Mouse (Mus musculus) left cerebral cortex, adult 2 months (tissue): Measurements from ENCODE around the gene Gata3. TPM values are rescaled to one million over a fixed set of nuclear protein-coding genes. Genes with fewer than 3 reads are reported as not detected.
A peak's percentile ranks its signal among the peaks of the same experiment; 100 is the strongest.

Source experiments
- DNase-seq, 2 experiments: peaks; one replicate each; pipeline ENCODE4 v3.0.0; 2021 to 2022; ENCODE audit warnings: low spot score in 2 of 2, mixed read lengths in 1 of 2; ENCODE audit errors: extremely low spot score in 1 of 2
- H3K27ac ChIP-seq: fragments of 200-600 bp; 2 replicates; pipeline ENCODE4 v1.8.1; 2022
- H3K4me3 ChIP-seq: fragments of 200-600 bp; 2 replicates; pipeline ENCODE4 v1.8.1; 2022
- CTCF ChIP-seq: fragments of 200-600 bp; IDR thresholded peaks from 2 replicates; pipeline ENCODE4 v1.8.1; 2022; ENCODE audit warnings: antibody characterized with exemption, mild to moderate bottlenecking, moderate library complexity
- intact Hi-C: fragments of 180-260 bp; cut with DNase I; formaldehyde crosslinking; loops from one replicate; pipeline ENCODE4 v1.15.1; 2025
- total RNA-seq, 2 experiments: library from RNA; stranded (reverse); gene quantifications; 2 replicates each; pipeline ENCODE4 v1.2.3; 2021

Gene Gata3
- total RNA-seq, 2 experiments from 2014 or later: not detected

DNA sequence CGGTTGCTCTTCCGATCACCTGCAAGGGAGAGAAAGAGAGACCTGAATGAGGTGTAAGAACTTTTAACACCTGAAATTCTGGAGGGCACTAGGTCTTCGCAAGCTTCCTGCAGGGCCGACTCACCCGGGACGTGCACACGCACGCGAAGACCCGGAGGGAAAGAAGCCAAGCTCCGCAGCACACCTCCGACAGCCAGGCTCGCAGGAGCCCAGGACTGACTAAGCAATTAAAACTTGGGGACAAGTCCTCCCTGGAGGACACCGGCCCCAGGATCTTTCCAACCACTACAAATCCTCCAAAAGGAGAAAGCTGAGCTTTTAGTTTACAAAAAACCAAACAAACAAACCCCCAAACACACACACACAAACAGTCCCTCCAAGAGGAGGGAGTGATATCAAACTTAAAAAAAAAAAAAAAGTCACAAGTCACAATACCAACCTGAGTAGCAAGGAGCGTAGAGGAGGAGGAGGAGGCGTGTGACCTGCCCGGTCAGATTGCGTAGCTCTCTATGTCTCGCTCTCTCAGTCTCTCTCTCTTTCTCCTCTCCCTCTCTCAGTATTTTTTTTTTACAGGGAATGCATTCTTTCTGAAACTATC, 11.8 kb downstream of the Gata3 start:
- intact Hi-C loops: loop anchor here (2.0 to 10.0 kb wide), 3 partner anchors 17 to 1123 kb away; partner anchors contain the start of gene Sfmbt2
- H3K4me3 ChIP-seq: peak overlapping the region; percentile 9; the same call in 1 of the 2 replicates
- DNase-seq: no peak
- TF ChIP-seq CTCF: no peak
- no peak overlapping the region for H3K27ac ChIP-seq

- TF ChIP-seq CTCF: no peak
- no peak for DNase-seq
- intact Hi-C loops: loop anchor here (2.0 to 10.0 kb wide), 3 partner anchors 17 to 1123 kb away; partner anchors contain the start of gene Sfmbt2
Observed at GRCm38 (mm10) chr2:9877326-9877690, 12.5 kb downstream of the Gata3 start.

GRCm38 (mm10) chr2:9876621-9877325, 13.1 kb downstream of the Gata3 start:
- no peak for TF ChIP-seq CTCF
- H3K4me3 ChIP-seq: no peak overlapping the region
- intact Hi-C loops: loop anchor here (2.0 to 10.0 kb wide), 3 partner anchors 18 to 1122 kb away; partner anchors contain the start of gene Sfmbt2
- no peak for DNase-seq
- H3K27ac ChIP-seq: no peak overlapping the region

More at GRCm38 (mm10) chr2:9877326-9877690, 12.5 kb downstream of the Gata3 start:
- H3K27ac ChIP-seq: no peak overlapping the region
- no peak overlapping the region for H3K4me3 ChIP-seq

DNA sequence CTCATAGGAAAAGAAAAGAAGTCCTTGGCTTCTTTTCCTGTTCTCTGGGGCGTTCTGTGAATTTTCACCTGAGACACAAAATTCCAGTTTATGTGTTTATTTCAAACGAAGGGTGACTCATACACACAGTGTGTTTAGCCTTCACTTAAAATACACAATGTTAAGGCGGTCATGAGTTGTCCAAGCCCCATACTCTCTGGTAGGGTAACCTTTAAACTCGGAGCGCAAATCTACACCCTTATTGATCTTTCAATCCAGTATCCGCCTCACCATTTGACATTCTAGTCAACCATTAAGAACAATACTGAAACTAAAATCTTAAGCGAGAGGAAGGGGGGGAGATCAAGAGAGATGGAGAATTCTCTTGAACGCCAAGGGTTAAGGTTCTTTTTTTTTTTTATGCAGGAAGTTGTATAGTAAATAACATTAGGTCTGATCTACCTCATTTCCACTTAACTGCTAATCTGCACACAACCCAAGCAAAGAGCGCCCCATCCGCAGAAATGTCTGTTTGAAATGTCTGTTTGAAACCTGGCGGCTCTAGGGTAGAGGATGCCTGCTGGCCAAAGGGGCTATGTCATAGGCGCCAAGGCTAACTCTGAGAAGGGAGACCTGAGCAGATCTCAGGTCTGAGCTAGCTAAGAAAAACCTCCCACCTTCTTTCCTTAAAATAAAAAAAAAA, 14.0 kb downstream of the Gata3 start:
- no peak for DNase-seq
- H3K27ac ChIP-seq: no peak overlapping the region

DNA sequence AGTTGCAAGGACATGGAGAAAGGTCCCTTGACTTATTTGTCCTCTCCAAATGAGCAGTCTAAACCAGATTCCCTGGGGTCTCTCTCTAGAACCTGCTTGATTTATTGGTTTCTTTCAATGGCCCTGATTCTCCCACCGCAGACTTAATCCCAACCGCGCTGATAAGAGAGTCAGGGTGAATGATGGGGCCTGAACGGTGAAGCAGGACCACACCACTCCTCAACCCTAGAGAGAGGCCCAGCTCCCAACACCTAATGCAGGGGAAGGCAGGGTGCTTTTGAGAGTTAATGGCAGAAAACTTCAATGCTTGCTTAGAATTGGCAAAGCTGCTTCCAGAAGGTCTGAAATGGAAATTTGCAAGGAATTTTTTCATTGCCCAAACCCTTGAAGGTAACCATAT, 14.6 kb downstream of the Gata3 start:
- DNase-seq: no peak
- intact Hi-C loops: loop anchor here (5.0 to 10.0 kb wide), 2 partner anchors 497 to 1120 kb away; partner anchors contain the start of gene Sfmbt2
- Histone ChIP-seq H3K27ac (no peak overlapping the region), H3K4me3 (no peak overlapping the region)
- TF ChIP-seq CTCF: no peak

More for the DNA sequence above, 14.0 kb downstream of the Gata3 start:
- intact Hi-C loops: loop anchor here (2.0 to 10.0 kb wide), 3 partner anchors 19 to 1121 kb away; partner anchors contain the start of gene Sfmbt2
- TF ChIP-seq CTCF: no peak
- no peak overlapping the region for H3K4me3 ChIP-seq

DNA sequence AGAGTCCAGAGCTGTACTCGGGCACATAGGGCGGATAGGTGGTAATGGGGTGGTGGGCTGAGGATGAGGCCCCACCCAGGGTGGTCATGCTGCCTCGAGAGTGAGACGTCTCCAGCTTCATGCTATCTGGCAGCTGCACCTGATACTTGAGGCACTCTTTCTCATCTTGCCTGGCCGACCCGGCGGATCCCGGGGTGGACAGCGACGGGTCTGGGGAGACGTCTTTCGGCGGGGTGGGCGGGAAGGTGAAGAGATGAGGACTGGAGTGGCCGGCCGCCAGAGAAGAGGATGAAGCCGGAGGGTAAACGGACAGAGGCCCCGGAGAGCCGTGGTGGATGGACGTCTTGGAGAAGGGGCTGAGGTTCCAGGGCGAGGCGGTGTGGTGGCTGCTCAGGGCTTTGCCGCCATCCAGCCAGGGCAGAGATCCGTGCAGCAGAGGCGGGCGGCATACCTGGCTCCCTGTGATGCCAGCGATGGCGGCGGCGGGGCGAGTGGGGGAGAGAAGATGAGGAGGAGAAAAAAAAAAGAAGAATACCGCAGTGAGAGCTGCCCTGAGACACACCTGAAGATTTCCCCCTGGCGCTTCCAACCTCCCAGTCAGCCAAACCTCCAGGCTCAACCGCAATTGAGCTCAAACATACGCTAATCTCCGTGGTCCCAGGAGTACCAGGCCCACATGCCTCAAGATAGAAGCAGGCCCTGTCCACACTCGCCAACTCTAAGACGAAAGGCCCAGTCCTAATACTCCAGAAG, 15.2 kb downstream of the Gata3 start:
- no peak for TF ChIP-seq CTCF
- Histone ChIP-seq H3K4me3 (no peak overlapping the region), H3K27ac (no peak overlapping the region)
- intact Hi-C loops: loop anchor here (5.0 to 10.0 kb wide), 2 partner anchors 498 to 1120 kb away; partner anchors contain the start of gene Sfmbt2
- no peak for DNase-seq

- intact Hi-C loops: loop anchor here (10.0 kb wide), 1 partner anchor 1119 kb away; no protein-coding TSS in a partner anchor
- TF ChIP-seq CTCF: no peak
- Histone ChIP-seq H3K4me3 (no peak overlapping the region), H3K27ac (no peak overlapping the region)
- no peak for DNase-seq
Observed at GRCm38 (mm10) chr2:9873757-9874156, 16.1 kb downstream of the Gata3 start.

- DNase-seq: no peak
- no peak for TF ChIP-seq CTCF
- no peak overlapping the region for H3K27ac ChIP-seq
- intact Hi-C loops: loop anchor here (10.0 kb wide), 1 partner anchor 1118 kb away; no protein-coding TSS in a partner anchor
- H3K4me3 ChIP-seq: no peak overlapping the region
Observed at GRCm38 (mm10) chr2:9872682-9873081, 17.2 kb downstream of the Gata3 start.

DNA sequence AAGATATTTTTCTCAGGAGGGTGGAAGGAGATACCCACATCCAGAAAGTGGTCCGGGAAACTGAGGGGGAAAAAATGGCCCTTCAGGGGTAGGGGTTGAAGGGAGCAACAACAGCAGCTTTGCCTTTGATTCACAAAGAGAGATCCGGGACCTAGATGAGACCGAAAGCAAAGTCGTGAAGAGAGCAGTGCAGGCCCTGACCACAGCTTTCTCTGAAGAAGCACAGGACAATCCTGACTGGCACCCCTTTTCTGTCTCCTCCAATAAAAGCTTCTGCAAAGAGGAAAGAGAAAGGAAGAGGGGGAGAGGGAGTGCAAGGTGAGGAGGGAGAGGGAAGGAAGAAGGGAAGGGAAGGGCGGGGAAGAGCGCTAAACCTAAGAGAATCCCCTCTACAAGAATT, 18.0 kb downstream of the Gata3 start:
- TF ChIP-seq CTCF: no peak
- H3K27ac ChIP-seq: no peak overlapping the region
- intact Hi-C loops: loop anchor here (10.0 kb wide), 1 partner anchor 1117 kb away; no protein-coding TSS in a partner anchor
- H3K4me3 ChIP-seq: no peak overlapping the region
- DNase-seq: no peak

DNA sequence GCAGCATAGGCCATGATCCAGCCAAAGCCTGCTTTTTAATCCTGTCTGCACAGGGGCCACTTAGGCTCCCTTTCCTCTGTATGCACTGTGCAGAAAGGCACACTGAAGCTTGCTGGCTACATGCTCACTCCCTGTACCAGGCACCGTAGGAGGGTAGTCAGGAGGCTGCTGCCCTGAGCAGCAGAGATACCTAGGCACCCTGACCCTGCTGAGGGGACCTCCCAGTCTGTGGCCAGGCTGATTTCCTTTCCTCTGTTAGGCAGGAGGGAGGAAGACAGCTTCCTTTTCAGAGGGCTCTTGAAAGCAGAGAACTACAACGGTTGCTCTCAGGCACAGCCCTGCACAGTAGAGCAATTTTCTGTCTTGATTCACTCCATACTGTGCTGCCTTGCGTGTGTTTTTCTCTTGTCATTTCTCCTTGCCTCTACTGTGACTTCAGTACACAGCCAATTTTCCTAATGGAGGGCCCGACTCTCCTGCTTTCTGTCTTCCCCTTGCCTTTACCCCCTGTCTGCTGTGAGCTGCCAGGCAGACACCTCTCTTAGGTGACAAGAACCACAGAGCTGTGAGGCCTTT, 18.6 kb downstream of the Gata3 start:
- H3K4me3 ChIP-seq: no peak overlapping the region
- DNase-seq: no peak
- no peak overlapping the region for H3K27ac ChIP-seq
- TF ChIP-seq CTCF: no peak
- intact Hi-C loops: loop anchor here (10.0 kb wide), 1 partner anchor 1116 kb away; no protein-coding TSS in a partner anchor
